Mouse (Mus musculus) heart, embryonic 13.5 days (tissue): ENCODE results near the gene Car15. TPM values are rescaled to one million over a fixed set of nuclear protein-coding genes. Genes with fewer than 3 reads are reported as not detected.

Experiments
- ATAC-seq: fragments of 200-750 bp; cut with Nextera tagmentation; 2 replicates; pipeline ENCODE4 v1.8.0; 2017; ENCODE audit warnings: moderate TSS enrichment; ENCODE audit not compliant: insufficient number of reproducible peaks, low FRiP score, low TSS enrichment; ENCODE audit errors: extremely low read depth
- H3K27ac ChIP-seq: fragments of 300-500 bp; sonication (generic); replicated peaks from 2 replicates; pipeline ENCODE4 v1.5.1; 2015; ENCODE audit warnings: moderate library complexity, mild to moderate bottlenecking, inconsistent platforms
- H3K27me3 ChIP-seq: fragments of 300-500 bp; sonication (generic); replicated peaks from 2 replicates; pipeline ENCODE4 v1.6.1; 2015; ENCODE audit warnings: mild to moderate bottlenecking, inconsistent platforms
- H3K36me3 ChIP-seq: fragments of 300-500 bp; sonication (generic); 2 replicates; pipeline ENCODE4 v1.6.1; 2015; ENCODE audit warnings: mild to moderate bottlenecking, inconsistent platforms
- H3K4me1 ChIP-seq: fragments of 300-500 bp; sonication (generic); 2 replicates; pipeline ENCODE4 v1.6.1; 2015; ENCODE audit warnings: inconsistent platforms
- H3K4me2 ChIP-seq: fragments of 300-500 bp; sonication (generic); 2 replicates; pipeline ENCODE4 v1.6.1; 2015; ENCODE audit warnings: inconsistent platforms, mild to moderate bottlenecking, moderate library complexity
- H3K4me3 ChIP-seq: fragments of 300-500 bp; sonication (generic); 2 replicates; pipeline ENCODE4 v1.5.1; 2015; ENCODE audit warnings: moderate library complexity, mild to moderate bottlenecking, inconsistent platforms
- H3K9ac ChIP-seq: fragments of 300-500 bp; sonication (generic); 2 replicates; pipeline ENCODE4 v1.6.1; 2015; ENCODE audit warnings: inconsistent platforms, mild to moderate bottlenecking, moderate library complexity
- H3K9me3 ChIP-seq: fragments of 300-500 bp; sonication (generic); 2 replicates; pipeline ENCODE4 v1.6.1; 2016; ENCODE audit warnings: inconsistent platforms
- WGBS: fragments of 180-500 bp; shearing (Covaris S2); methylation state at CpG from one replicate; pipeline ENCODE4 v1.1.7; 2015; ENCODE audit warnings: mixed read lengths; 5-methylcytosine and 5-hydroxymethylcytosine counted together
- polyA plus RNA-seq: library from polyadenylated mRNA; unstranded; fragments of >200 nt; fragmentation: Nextera tagmentation; extraction: Ambion mirVana; gene quantifications from 2 replicates; pipeline ENCODE4 v1.2.1, GENCODE M21; 2015

The Car15 gene
- polyA plus RNA-seq, 1 experiment from 2014 or later, result 1.1 TPM

GRCm38 (mm10) chr16:17799584-17799983 is 38.6 kb downstream of the Car15 start:
- peak overlapping the region; percentile 84 for H3K4me2 ChIP-seq

GRCm38 (mm10) chr16:17798321-17799180 is 39.6 kb downstream of the Car15 start:
- 3% methylated on average over 38 of the region's 45 CpGs for WGBS
- peaks cover 80% of the 10 kb centered on the region for H3K27me3 ChIP-seq

More at GRCm38 (mm10) chr16:17799584-17799983, 38.6 kb downstream of the Car15 start:
- Histone ChIP-seq H3K36me3 (peaks cover 9% of the 10 kb centered on the region; the same call in 1 of the 2 replicates), H3K9ac (no peak overlapping the region), H3K27me3 (peaks cover 90% of the 10 kb centered on the region), H3K27ac (no peak overlapping the region), H3K9me3 (no peaks in the 10 kb centered on the region), H3K4me1 (peaks cover 76% of the 10 kb centered on the region), H3K4me3 (no peak overlapping the region)
- no peak for ATAC-seq

GRCm38 (mm10) chr16:17797812-17798311 is 40.3 kb downstream of the Car15 start:
- WGBS, result 3% methylated on average over 29 of the region's 29 CpGs
- H3K27me3 ChIP-seq, result peaks cover 73% of the 10 kb centered on the region
- H3K36me3 ChIP-seq, result peaks cover 11% of the 10 kb centered on the region
- H3K27ac ChIP-seq, result peak overlapping the region; percentile 91
- peaks cover 59% of the 10 kb centered on the region for H3K4me1 ChIP-seq
- H3K9me3 ChIP-seq, result no peaks in the 10 kb centered on the region
- peak overlapping the region; percentile 84 for H3K4me2 ChIP-seq
- ATAC-seq, result no peak
- H3K9ac ChIP-seq, result peak overlapping the region; percentile 92
- H3K4me3 ChIP-seq, result peak overlapping the region; percentile 74

More at GRCm38 (mm10) chr16:17798321-17799180, 39.6 kb downstream of the Car15 start:
- Histone ChIP-seq H3K27ac (peak overlapping the region; percentile 91), H3K36me3 (peaks cover 8% of the 10 kb centered on the region), H3K4me3 (peak overlapping the region; percentile 74), H3K9me3 (no peaks in the 10 kb centered on the region), H3K4me1 (peaks cover 66% of the 10 kb centered on the region), H3K4me2 (peak overlapping the region; percentile 84), H3K9ac (peak overlapping the region; percentile 92)
- no peak for ATAC-seq

GRCm38 (mm10) chr16:17796971-17797811 is 41.0 kb downstream of the Car15 start, which contains the start of gene Scarf2:
Gene Scarf2, plus strand, starts transcription at chr16:17797282.
- Histone ChIP-seq H3K36me3 (peaks cover 18% of the 10 kb centered on the region), H3K4me3 (peak within 1 kb of the TSS; percentile 74), H3K4me1 (peaks cover 52% of the 10 kb centered on the region), H3K4me2 (peak within 1 kb of the TSS; percentile 84), H3K9me3 (no peaks in the 10 kb centered on the region), H3K9ac (peak within 1 kb of the TSS; percentile 92), H3K27ac (peak within 1 kb of the TSS; percentile 91), H3K27me3 (peaks cover 66% of the 10 kb centered on the region)
- peak; percentile 41 for ATAC-seq
- WGBS, result 2% methylated on average over 72 of the region's 81 CpGs

- peaks cover 45% of the 10 kb centered on the region for H3K4me1 ChIP-seq
- H3K4me2 ChIP-seq, result peak overlapping the region; percentile 84
- peak overlapping the region; percentile 92 for H3K9ac ChIP-seq
- H3K27ac ChIP-seq, result peak overlapping the region; percentile 91
- no peak for ATAC-seq
- H3K27me3 ChIP-seq, result peaks cover 60% of the 10 kb centered on the region
- peaks cover 25% of the 10 kb centered on the region for H3K36me3 ChIP-seq
- H3K9me3 ChIP-seq, result no peaks in the 10 kb centered on the region
- peak overlapping the region; percentile 74 for H3K4me3 ChIP-seq
Observed at GRCm38 (mm10) chr16:17796519-17796918, 41.6 kb downstream of the Car15 start.

- Histone ChIP-seq H3K27me3 (peaks cover 51% of the 10 kb centered on the region), H3K4me2 (no peak overlapping the region), H3K27ac (no peak overlapping the region), H3K9me3 (no peaks in the 10 kb centered on the region), H3K4me1 (peaks cover 43% of the 10 kb centered on the region), H3K9ac (no peak overlapping the region), H3K4me3 (no peak overlapping the region), H3K36me3 (peaks cover 33% of the 10 kb centered on the region)
- WGBS, result 63% methylated on average over 5 of the region's 5 CpGs
- no peak for ATAC-seq
Observed at GRCm38 (mm10) chr16:17795643-17796042, 42.5 kb downstream of the Car15 start.

GRCm38 (mm10) chr16:17794047-17794446 is 44.1 kb downstream of the Car15 start:
- H3K4me2 ChIP-seq, result no peak overlapping the region
- WGBS, result 83% methylated on average over 4 of the region's 4 CpGs
- ATAC-seq, result no peak
- H3K27me3 ChIP-seq, result peaks cover 37% of the 10 kb centered on the region
- no peaks in the 10 kb centered on the region for H3K9me3 ChIP-seq
- H3K4me1 ChIP-seq, result peaks cover 29% of the 10 kb centered on the region
- peaks cover 49% of the 10 kb centered on the region for H3K36me3 ChIP-seq
- H3K27ac ChIP-seq, result no peak overlapping the region
- no peak overlapping the region for H3K4me3 ChIP-seq
- no peak overlapping the region for H3K9ac ChIP-seq

GRCm38 (mm10) chr16:17792728-17793127 is 45.4 kb downstream of the Car15 start:
- no peak overlapping the region for H3K4me3 ChIP-seq
- 78% methylated on average over 3 of the region's 3 CpGs for WGBS
- no peak overlapping the region for H3K27ac ChIP-seq
- peaks cover 61% of the 10 kb centered on the region for H3K36me3 ChIP-seq
- no peak overlapping the region for H3K9ac ChIP-seq
- no peaks in the 10 kb centered on the region for H3K9me3 ChIP-seq
- peaks cover 16% of the 10 kb centered on the region for H3K4me1 ChIP-seq
- ATAC-seq, result no peak
- peaks cover 24% of the 10 kb centered on the region for H3K27me3 ChIP-seq
- no peak overlapping the region for H3K4me2 ChIP-seq

- no peak overlapping the region for H3K27ac ChIP-seq
- no peaks in the 10 kb centered on the region for H3K27me3 ChIP-seq
- ATAC-seq, result no peak
- no peaks in the 10 kb centered on the region for H3K4me1 ChIP-seq
- no peak overlapping the region for H3K4me3 ChIP-seq
- no peak overlapping the region for H3K9ac ChIP-seq
- no peaks in the 10 kb centered on the region for H3K9me3 ChIP-seq
- H3K4me2 ChIP-seq, result no peak overlapping the region
- peaks cover 87% of the 10 kb centered on the region for H3K36me3 ChIP-seq
- WGBS, result 52% methylated on average over 3 of the region's 3 CpGs
Observed at GRCm38 (mm10) chr16:17785337-17785736, 52.8 kb downstream of the Car15 start.
